In the genomic region with DNA sequence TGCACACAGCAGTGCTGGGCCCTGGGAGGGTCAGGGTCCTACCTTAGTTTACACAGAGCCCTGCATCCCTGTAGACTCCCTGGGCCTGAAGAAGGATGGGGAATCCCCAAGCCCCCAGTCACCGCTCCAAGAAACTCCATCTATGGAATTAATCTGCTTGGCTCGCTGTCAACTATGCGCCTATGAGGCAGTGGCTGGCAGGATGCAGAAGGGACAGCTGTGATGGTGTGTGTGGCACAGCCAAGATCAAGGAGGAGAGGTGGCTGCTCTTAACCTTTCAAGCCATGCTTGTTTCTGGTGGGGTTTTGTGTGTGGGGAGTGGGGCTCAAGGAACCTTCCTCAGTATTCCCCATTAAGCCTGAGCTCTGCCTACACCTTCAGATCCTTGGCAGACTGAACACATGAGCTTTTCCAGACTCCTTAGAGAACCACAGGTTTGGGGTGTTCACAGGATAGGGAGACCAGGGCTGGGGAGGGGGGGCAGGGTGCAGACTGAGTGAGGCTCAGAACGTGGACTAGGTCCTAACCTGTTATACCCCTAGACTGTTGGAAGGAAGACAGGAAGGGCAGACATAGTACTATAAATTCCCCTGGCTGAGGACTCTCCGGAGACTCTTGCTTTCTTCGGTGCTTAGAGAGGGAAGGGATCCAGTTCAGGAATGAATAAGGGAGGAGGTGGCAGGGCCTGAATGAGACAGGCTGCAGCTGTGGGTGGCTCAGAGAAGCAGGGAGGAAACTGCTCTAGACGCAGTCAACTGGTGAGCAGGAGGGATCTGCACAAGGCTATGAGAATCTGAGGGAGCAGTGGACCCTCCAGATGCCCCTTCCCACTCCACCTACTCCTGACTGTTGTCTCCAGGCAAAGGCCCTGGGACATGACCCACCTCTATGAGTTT, we compare ENCODE assay signal across 12 mouse cellular contexts. TPM values are rescaled to one million over a fixed set of nuclear protein-coding genes. Genes with fewer than 3 reads are reported as not detected.
A peak's percentile ranks its signal among the peaks of the same experiment; 100 is the strongest.
DNase-seq lines count a peak whose midpoint lies in the region; ATAC-seq and TF ChIP-seq lines count a peak whose summit lies in the region.
"Had no signal": no experiment of that assay in that cellular context is flagged by ENCODE, and none has a peak within 500 bp of the region (broad histone marks: within the 10 kb centered on the region; RNA-seq: fewer than 3 reads in every experiment).

No protein-coding gene starts in this region.

- H3K27me3 ChIP-seq in heart, embryonic 12.5 days (replicated peaks): no peaks in the 10 kb centered on the region
- H3K27me3 ChIP-seq in Patski: no peaks in the 10 kb centered on the region
- no peaks in the 10 kb centered on the region for H3K27me3 ChIP-seq in heart, embryonic 14.5 days (ENCODE audit: control insufficient read depth, insufficient read depth, low read length)
- no peaks in the 10 kb centered on the region for H3K27me3 ChIP-seq in cerebellum, adult 2 months (ENCODE audit: control insufficient read depth, insufficient read depth, low read length)
- H3K27me3 ChIP-seq: liver, embryonic 13.5 days; neural tube, embryonic 13.5 days had no signal

- ATAC-seq in heart, embryonic 12.5 days (ENCODE audit: insufficient number of reproducible peaks, low FRiP score): peak; percentile 30
- ATAC-seq in Patski: peak; percentile 64
- peak; percentile 25; the same call in 1 of the 2 replicates for ATAC-seq in heart, embryonic 14.5 days (ENCODE audit: insufficient number of reproducible peaks, insufficient read depth, low FRiP score, low read depth)

- no peak for TF ChIP-seq POLR2A in cerebellum, adult 2 months (IDR thresholded peaks at IDR 0.05; ENCODE audit: borderline replicate concordance, insufficient read depth, low read length)

- no peak for DNase-seq in heart, adult 9 months (ENCODE audit: low spot score in 2 of 2)
- DNase-seq in Patski (ENCODE audit: low read depth, low spot score): no peak
- peak; percentile 60 for DNase-seq in left cerebral cortex, postnatal 4 days
- no peak for DNase-seq in ovary, postnatal 10 days (ENCODE audit: low spot score)
- no peak for DNase-seq in thymus, postnatal 25 days
- DNase-seq in cerebellum, adult 2 months: no peak
- DNase-seq: cerebellum, postnatal 36 days; liver, embryonic 13.5 days had no signal

- no peaks in the 10 kb centered on the region for H3K9me3 ChIP-seq in heart, embryonic 12.5 days (replicated peaks)
- H3K9me3 ChIP-seq in heart, embryonic 14.5 days (ENCODE audit: control insufficient read depth, low read length): no peaks in the 10 kb centered on the region
- H3K9me3 ChIP-seq: liver, embryonic 13.5 days; neural tube, embryonic 13.5 days had no signal

- no peak overlapping the region for H3K4me3 ChIP-seq in heart, embryonic 12.5 days
- H3K4me3 ChIP-seq in heart, embryonic 14.5 days (ENCODE audit: control insufficient read depth in 1 of 2, insufficient read depth in 1 of 2, low read depth in 1 of 2, low read length in 2 of 2): no peak overlapping the region
- H3K4me3 ChIP-seq in cerebellum, adult 2 months (replicated peaks; ENCODE audit: insufficient read depth, low read depth, low read length): no peak overlapping the region
- H3K4me3 ChIP-seq: liver, embryonic 13.5 days; neural tube, embryonic 13.5 days had no signal

- WGBS in heart, embryonic 12.5 days: 34% methylated on average over 7 of the region's 7 CpGs
- 29% methylated on average over 7 of the region's 7 CpGs for WGBS in heart, embryonic 14.5 days
- WGBS in cerebellum, adult 2 months: 83% methylated on average over 7 of the region's 7 CpGs

- peaks cover 80% of the 10 kb centered on the region for H3K4me1 ChIP-seq in heart, embryonic 12.5 days (replicated peaks)
- H3K4me1 ChIP-seq in heart, embryonic 14.5 days (ENCODE audit: control insufficient read depth in 2 of 2, insufficient read depth in 2 of 2, low read length in 2 of 2): peaks cover 60 to 77% of the 10 kb centered on the region in 2 experiments
- H3K4me1 ChIP-seq in cerebellum, adult 2 months (ENCODE audit: control insufficient read depth, insufficient read depth, low read length): peaks cover 71% of the 10 kb centered on the region

- no peaks in the 10 kb centered on the region for H3K36me3 ChIP-seq in heart, embryonic 12.5 days
- no peaks in the 10 kb centered on the region for H3K36me3 ChIP-seq in heart, embryonic 14.5 days (ENCODE audit: control insufficient read depth, insufficient read depth, low read length)
- H3K36me3 ChIP-seq: liver, embryonic 13.5 days; neural tube, embryonic 13.5 days had no signal

- peak overlapping the region; percentile 53 for H3K27ac ChIP-seq in heart, embryonic 12.5 days (ENCODE audit: poor library complexity, severe bottlenecking)
- peak overlapping the region; percentile 61 to 68 for H3K27ac ChIP-seq in heart, embryonic 14.5 days (replicated peaks in 1 of 2; ENCODE audit: control insufficient read depth in 1 of 2, insufficient read depth in 1 of 2, low read depth in 2 of 2, low read length in 2 of 2)
- no peak overlapping the region for H3K27ac ChIP-seq in cerebellum, adult 2 months (ENCODE audit: insufficient read depth, low read length)
- H3K27ac ChIP-seq: liver, embryonic 13.5 days; neural tube, embryonic 13.5 days had no signal

- no peak for TF ChIP-seq CTCF in Patski (IDR thresholded peaks at IDR 0.05)
- no peak for TF ChIP-seq CTCF in cerebellum, adult 2 months (IDR thresholded peaks at IDR 0.05; ENCODE audit: borderline replicate concordance, insufficient read depth, low read depth, low read length)

- no peak overlapping the region for H3K4me2 ChIP-seq in heart, embryonic 12.5 days
- H3K4me2 ChIP-seq in heart, embryonic 14.5 days (ENCODE audit: low read length): no peak overlapping the region
- H3K4me2 ChIP-seq: liver, embryonic 13.5 days; neural tube, embryonic 13.5 days had no signal

- intact Hi-C loops in left cerebral cortex, postnatal 4 days (cut with DNase I): no loop called here

- in situ Hi-C loops in Patski (cut with MboI; ENCODE audit: low pct_unique_long_range_greater_than_20kb): no loop called here

- CTCF ChIA-PET in Patski (lab: Charles Lee): interaction anchor here (1.3 to 1.6 kb wide), 2 partner anchors 9 to 15 kb away, joined by 3 to 4 read pairs; no protein-coding TSS in a partner anchor

- H3K9ac ChIP-seq in heart, embryonic 12.5 days: no peak overlapping the region; the same call in 1 of the 2 replicates
- H3K9ac ChIP-seq in heart, embryonic 14.5 days (ENCODE audit: low read length): peak overlapping the region; percentile 27; the same call in 1 of the 2 replicates
- H3K9ac ChIP-seq: liver, embryonic 13.5 days; neural tube, embryonic 13.5 days had no signal

- POLR2A ChIA-PET in Patski (lab: Charles Lee): no interaction called here

RNA-seq across cellular contexts. Expression of a gene that starts 20.0 kb away (rescaled TPM):
- 3.7 and 3.8 TPM in 2 replicates for polyA plus RNA-seq in heart, embryonic 12.5 days (2016; fragmentation: Nextera tagmentation; extraction: Ambion mirVana)
- polyA plus RNA-seq in Patski (2021): 4.2 TPM
- polyA plus RNA-seq in heart, embryonic 14.5 days (2014; fragmentation: Nextera tagmentation; extraction: Ambion mirVana): 3.0 and 4.2 TPM in 2 replicates
- 1 to 10 TPM; 2.5 to 3.1 TPM for total RNA-seq in left cerebral cortex, postnatal 4 days (2021)
- 24.2 and 27.4 TPM in 2 replicates for polyA plus RNA-seq in cerebellum, adult 2 months (2012; rRNA removed)
- total RNA-seq: MEL had no signal
